Mouse (Mus musculus) liver, postnatal 0 days (tissue): ENCODE measurements at regions not wholly inside any gene's neighbourhood (a gene's known extent, or its start where the extent isn't known, plus 50 kb on each side); places are given as distances from the start of the nearest gene placed in this dataset.

Source experiments
- ATAC-seq: fragments of 200-750 bp; cut with Nextera tagmentation; 2 replicates; pipeline ENCODE4 v1.8.0; 2017; ENCODE audit warnings: mild to moderate bottlenecking, moderate library complexity
- DNase-seq: peaks from one replicate; pipeline ENCODE4 v3.0.0-alpha.2; 2016
- H3K27ac ChIP-seq: fragments of 300-500 bp; sonication (generic); 2 replicates; pipeline ENCODE4 v1.5.1; 2014; ENCODE audit warnings: antibody characterized with exemption, moderate library complexity, mild to moderate bottlenecking, low read depth
- H3K27me3 ChIP-seq: fragments of 300-500 bp; sonication (generic); 2 replicates; pipeline ENCODE4 v1.6.1; 2014; ENCODE audit warnings: low read length, control low read depth, mixed read lengths; ENCODE audit not compliant: insufficient read depth
- H3K36me3 ChIP-seq: fragments of 300-500 bp; sonication (generic); replicated peaks from 2 replicates; pipeline ENCODE4 v1.6.1; 2014; ENCODE audit warnings: mild to moderate bottlenecking, control low read depth, low read length, moderate library complexity, mixed read lengths; ENCODE audit not compliant: insufficient read depth
- H3K4me1 ChIP-seq: fragments of 300-500 bp; sonication (generic); 2 replicates; pipeline ENCODE4 v1.6.1; 2014; ENCODE audit warnings: antibody characterized with exemption, mild to moderate bottlenecking, control low read depth; ENCODE audit not compliant: insufficient read depth
- H3K4me2 ChIP-seq: fragments of 300-500 bp; sonication (generic); 2 replicates; pipeline ENCODE4 v1.6.1; 2014; ENCODE audit warnings: low read depth, mild to moderate bottlenecking, low read length, moderate library complexity, mixed read lengths
- H3K4me3 ChIP-seq: fragments of 300-500 bp; sonication (generic); 2 replicates; pipeline ENCODE4 v1.5.1; 2014; ENCODE audit warnings: low read depth, low read length
- H3K9ac ChIP-seq: fragments of 300-500 bp; sonication (generic); replicated peaks from 2 replicates; pipeline ENCODE4 v1.6.1; 2014; ENCODE audit warnings: mild to moderate bottlenecking, moderate library complexity
- H3K9me3 ChIP-seq: fragments of 300-500 bp; sonication (generic); 2 replicates; pipeline ENCODE4 v1.6.1; 2016; ENCODE audit warnings: mild to moderate bottlenecking, control low read depth, low read length, mixed read lengths
- CTCF ChIP-seq: sonication (generic); IDR thresholded peaks from 2 replicates; pipeline ENCODE4 v1.5.1; 2016; ENCODE audit warnings: antibody characterized with exemption, low read depth
- EP300 ChIP-seq: IDR thresholded peaks from 2 replicates; pipeline ENCODE4 v1.6.1; 2016; ENCODE audit warnings: antibody characterized with exemption, low read depth, mild to moderate bottlenecking
- WGBS: fragments of 180-500 bp; shearing (Covaris S2); extraction: QIAGEN DNeasy Blood & Tissue Kit; methylation state at CpG from one replicate; pipeline ENCODE4 v1.1.7; 2014; ENCODE audit not compliant: insufficient replicate concordance; 5-methylcytosine and 5-hydroxymethylcytosine counted together

- H3K4me2 ChIP-seq: no peak overlapping the region
- no peak for TF ChIP-seq CTCF
- no peak for TF ChIP-seq EP300
- H3K4me1 ChIP-seq: no peaks in the 10 kb centered on the region
- DNase-seq (no peak), ATAC-seq (no peak)
- no peaks in the 10 kb centered on the region for H3K9me3 ChIP-seq
- H3K4me3 ChIP-seq: no peak overlapping the region
- H3K27me3 ChIP-seq: no peaks in the 10 kb centered on the region
- WGBS: 57% methylated on average over 4 of the region's 4 CpGs
- H3K9ac ChIP-seq: no peak overlapping the region
- H3K27ac ChIP-seq: no peak overlapping the region
- no peaks in the 10 kb centered on the region for H3K36me3 ChIP-seq
These were observed 223.7 kb upstream of the Ccdc54 start for GRCm38 (mm10) chr16:50814626-50815025.

- DNase-seq: peak; percentile 51
- Histone ChIP-seq H3K27ac (no peak overlapping the region), H3K4me3 (no peak overlapping the region), H3K4me2 (no peak overlapping the region), H3K9me3 (no peaks in the 10 kb centered on the region), H3K4me1 (no peaks in the 10 kb centered on the region), H3K27me3 (no peaks in the 10 kb centered on the region), H3K9ac (no peak overlapping the region), H3K36me3 (no peaks in the 10 kb centered on the region)
- ATAC-seq: no peak
- 44% methylated on average over 10 of the region's 10 CpGs for WGBS
- TF ChIP-seq EP300 (no peak), CTCF (peak; percentile 60)
These were observed 208.3 kb upstream of the Ccdc54 start for GRCm38 (mm10) chr16:50799145-50799794.

- Histone ChIP-seq H3K9me3 (no peaks in the 10 kb centered on the region), H3K27ac (no peak overlapping the region), H3K9ac (no peak overlapping the region), H3K4me3 (no peak overlapping the region), H3K27me3 (no peaks in the 10 kb centered on the region), H3K36me3 (no peaks in the 10 kb centered on the region), H3K4me2 (no peak overlapping the region), H3K4me1 (no peaks in the 10 kb centered on the region)
- WGBS: 65% methylated on average over 6 of the region's 6 CpGs
- ATAC-seq: no peak
- TF ChIP-seq CTCF (no peak), EP300 (no peak)
- DNase-seq: no peak
These were observed 207.1 kb upstream of the Ccdc54 start for GRCm38 (mm10) chr16:50798095-50798494.

- Histone ChIP-seq H3K9ac (no peak overlapping the region), H3K27me3 (no peaks in the 10 kb centered on the region), H3K4me2 (no peak overlapping the region), H3K4me3 (no peak overlapping the region), H3K9me3 (no peaks in the 10 kb centered on the region), H3K27ac (no peak overlapping the region), H3K4me1 (no peaks in the 10 kb centered on the region), H3K36me3 (no peaks in the 10 kb centered on the region)
- TF ChIP-seq EP300: no peak
- no peak for TF ChIP-seq CTCF
- no peak for DNase-seq
- ATAC-seq: no peak
- 67% methylated on average over 2 of the region's 2 CpGs for WGBS
These were observed 202.0 kb upstream of the Ccdc54 start for GRCm38 (mm10) chr16:50792960-50793359.

- DNase-seq (no peak), ATAC-seq (no peak)
- no peak for TF ChIP-seq CTCF
- TF ChIP-seq EP300: no peak
These were observed 201.6 kb upstream of the Ccdc54 start for GRCm38 (mm10) chr16:50792506-50792905.

GRCm38 (mm10) chr16:50788702-50789101, 197.7 kb upstream of the Ccdc54 start:
- WGBS: 85% methylated on average over 4 of the region's 4 CpGs
- TF ChIP-seq CTCF: no peak
- no peak for TF ChIP-seq EP300
- DNase-seq: no peak

More at GRCm38 (mm10) chr16:50792506-50792905, 201.6 kb upstream of the Ccdc54 start:
- H3K36me3 ChIP-seq: no peaks in the 10 kb centered on the region
- H3K4me2 ChIP-seq: no peak overlapping the region
- H3K9ac ChIP-seq: no peak overlapping the region
- H3K4me3 ChIP-seq: no peak overlapping the region
- no peaks in the 10 kb centered on the region for H3K9me3 ChIP-seq
- no peaks in the 10 kb centered on the region for H3K27me3 ChIP-seq
- H3K27ac ChIP-seq: no peak overlapping the region
- WGBS: 56% methylated on average over 2 of the region's 2 CpGs
- H3K4me1 ChIP-seq: no peaks in the 10 kb centered on the region

DNA sequence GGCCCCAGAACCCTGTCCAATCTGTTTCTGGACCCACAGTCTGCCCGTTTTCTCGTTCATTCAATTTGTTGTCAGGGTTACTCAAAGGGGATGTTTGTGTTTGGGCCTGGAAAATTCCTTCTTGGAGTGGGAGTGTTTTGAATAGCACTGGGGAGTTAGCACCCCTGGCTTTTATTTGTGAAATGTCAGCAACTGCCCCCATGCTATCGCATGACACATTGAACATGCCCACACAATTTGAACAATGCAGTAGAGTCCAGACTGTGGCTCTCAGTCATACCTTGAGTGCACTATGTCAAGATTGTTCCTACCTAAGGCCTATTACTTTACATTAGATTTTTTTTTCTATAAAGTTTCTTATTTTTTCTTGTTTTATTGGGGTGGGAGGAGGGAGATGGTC, 195.2 kb upstream of the Ccdc54 start:
- H3K4me3 ChIP-seq: no peak overlapping the region
- ATAC-seq (no peak), DNase-seq (no peak)
- no peak overlapping the region for H3K4me2 ChIP-seq
- H3K9ac ChIP-seq: no peak overlapping the region
- WGBS: 68% methylated on average over 3 of the region's 3 CpGs
- H3K27me3 ChIP-seq: no peaks in the 10 kb centered on the region
- no peak for TF ChIP-seq CTCF
- H3K27ac ChIP-seq: no peak overlapping the region
- H3K36me3 ChIP-seq: no peaks in the 10 kb centered on the region
- H3K4me1 ChIP-seq: no peaks in the 10 kb centered on the region
- no peaks in the 10 kb centered on the region for H3K9me3 ChIP-seq

More at GRCm38 (mm10) chr16:50788702-50789101, 197.7 kb upstream of the Ccdc54 start:
- Histone ChIP-seq H3K27me3 (no peaks in the 10 kb centered on the region), H3K4me1 (no peaks in the 10 kb centered on the region), H3K4me3 (no peak overlapping the region), H3K4me2 (no peak overlapping the region), H3K9ac (no peak overlapping the region), H3K27ac (no peak overlapping the region), H3K36me3 (no peaks in the 10 kb centered on the region), H3K9me3 (no peaks in the 10 kb centered on the region)
- ATAC-seq: no peak
